Mouse (Mus musculus): ENCODE data around the gene Svep1.

Gene Svep1

DNA sequence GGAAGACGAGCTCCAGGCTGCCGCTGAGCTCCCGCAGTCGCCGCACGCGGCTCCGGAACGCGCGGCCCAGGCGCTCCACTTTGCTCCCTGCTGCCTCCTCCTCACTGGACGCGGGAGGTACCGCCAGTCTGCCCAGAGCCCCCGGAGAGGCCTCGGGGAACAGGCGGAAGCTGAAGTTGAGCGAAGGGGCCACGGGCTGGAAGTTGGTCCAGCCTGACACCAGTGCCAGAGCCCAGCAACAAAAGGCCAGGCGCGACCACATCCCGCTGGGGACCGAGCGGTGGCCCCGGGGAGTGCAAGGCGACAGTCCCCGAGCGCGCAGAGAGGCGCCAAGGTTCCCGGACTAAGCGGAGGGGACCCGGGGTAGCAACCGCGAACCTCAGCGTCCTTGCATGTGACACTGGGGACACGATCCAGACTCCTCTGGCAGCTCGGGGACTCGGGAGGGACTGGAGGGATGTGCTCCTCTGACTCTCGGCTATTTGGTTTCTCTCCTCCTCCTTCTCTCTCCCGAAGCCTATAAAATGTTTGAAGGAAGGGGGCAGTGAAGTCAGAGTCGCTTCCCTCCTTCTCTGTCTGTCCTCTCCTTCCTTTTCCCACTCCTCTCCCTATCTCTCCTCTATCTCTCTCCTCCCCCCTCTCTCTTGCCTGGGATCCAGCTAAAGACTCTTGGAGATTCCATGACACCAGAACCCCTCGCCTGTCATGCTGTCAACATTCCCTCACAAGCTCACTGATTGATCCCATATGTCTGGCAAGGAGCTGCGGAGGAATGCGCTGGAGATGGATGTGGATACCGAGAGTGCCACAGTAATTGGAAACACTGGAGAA, at the start of gene Svep1:
Gene Svep1 (minus strand): TSS at position 745 of the 831 bp plus-strand sequence.
- peak; percentile 76 for DNase-seq (ENCODE audit: extremely low spot score, low spot score)

DNA sequence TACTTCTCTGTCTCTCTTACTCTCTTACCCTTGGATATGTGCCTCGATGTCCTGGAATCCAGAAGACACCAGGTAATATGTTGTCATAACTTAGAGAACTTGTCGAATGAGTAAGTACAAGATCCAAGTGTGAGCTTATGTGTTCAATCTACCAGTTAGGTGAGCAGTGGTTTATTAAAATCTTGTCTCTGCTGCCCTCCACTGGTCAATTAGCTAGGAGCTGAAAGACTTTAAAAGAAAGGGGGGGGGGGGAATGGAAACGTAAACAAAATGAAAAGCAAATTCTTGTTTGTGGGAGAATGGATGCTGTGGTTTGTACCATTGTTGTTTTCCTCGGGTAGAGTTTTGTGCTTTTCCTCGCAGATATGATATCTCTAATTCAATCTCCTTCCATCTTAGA, 46.8 kb upstream of the Svep1 start:
- no peak for DNase-seq (ENCODE audit: extremely low spot score, low spot score)

DNA sequence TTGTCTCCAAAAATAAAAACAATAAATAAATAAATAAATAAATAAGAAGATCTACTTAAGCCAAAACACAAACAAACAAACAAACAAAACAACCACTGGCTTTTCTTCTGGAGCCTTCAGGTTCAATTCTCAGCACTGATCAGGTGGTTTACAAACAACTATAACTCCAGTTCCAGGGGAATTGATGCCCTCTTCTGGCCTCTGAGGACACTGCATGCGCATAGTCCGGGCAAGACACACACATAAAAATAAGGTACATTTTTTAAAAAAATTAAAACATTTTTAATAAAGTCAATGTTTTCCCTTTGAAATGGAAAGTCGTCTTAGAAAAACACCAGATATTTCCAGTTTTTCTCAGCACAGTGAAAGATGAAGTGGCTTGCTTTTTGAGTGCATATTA, 45.7 kb upstream of the Svep1 start:
- no peak for DNase-seq (ENCODE audit: extremely low spot score, low spot score)

- no peak for DNase-seq (ENCODE audit: extremely low spot score, low spot score)
Measured at GRCm38 (mm10) chr4:58245544-58245943, 38.9 kb upstream of the Svep1 start.

DNA sequence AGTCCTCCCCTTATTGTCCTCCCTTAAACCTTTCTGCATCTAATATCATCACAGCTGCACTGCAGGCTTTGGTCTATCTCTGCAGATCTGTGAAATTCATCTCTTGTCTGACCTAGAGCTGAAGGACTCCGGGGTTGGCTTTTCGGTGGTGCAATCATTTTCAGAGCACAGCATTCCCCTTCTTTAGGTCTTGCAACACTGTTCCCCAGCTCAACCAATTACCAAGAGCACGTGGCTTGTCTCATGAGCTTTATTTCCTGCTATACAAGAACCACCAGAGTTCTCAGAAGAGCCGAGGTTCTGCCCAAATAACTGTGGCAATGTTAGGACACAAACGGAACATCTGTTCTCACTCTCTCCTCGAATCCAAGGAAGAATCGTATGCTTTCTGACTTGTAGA, 33.8 kb upstream of the Svep1 start:
- DNase-seq (ENCODE audit: extremely low spot score, low spot score), result no peak

- no peak for DNase-seq (ENCODE audit: extremely low spot score, low spot score)
Measured at GRCm38 (mm10) chr4:58235828-58236227, 29.2 kb upstream of the Svep1 start.

GRCm38 (mm10) chr4:58223499-58223898, 16.8 kb upstream of the Svep1 start:
- DNase-seq (ENCODE audit: extremely low spot score, low spot score), result no peak

DNA sequence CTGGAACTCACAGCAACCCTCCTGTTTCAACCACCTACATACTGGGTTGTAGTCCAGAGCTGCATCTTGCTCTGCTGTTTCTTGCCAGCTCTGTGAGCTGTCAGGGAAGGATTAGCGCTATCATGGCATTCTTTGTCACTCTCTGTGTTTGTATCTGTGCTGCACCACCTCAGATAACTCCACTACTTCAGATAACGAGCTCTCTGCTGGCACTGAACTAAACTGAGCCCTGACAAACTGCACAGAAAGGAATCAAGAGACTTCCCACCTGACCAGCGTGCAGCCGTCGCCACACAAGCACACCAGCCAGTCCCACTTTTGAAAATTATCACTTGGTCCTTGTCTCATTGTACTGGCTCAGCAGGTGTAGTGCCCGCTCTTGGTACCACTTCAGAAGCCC, 4.7 kb upstream of the Svep1 start:
- no peak for DNase-seq (ENCODE audit: extremely low spot score, low spot score)

DNA sequence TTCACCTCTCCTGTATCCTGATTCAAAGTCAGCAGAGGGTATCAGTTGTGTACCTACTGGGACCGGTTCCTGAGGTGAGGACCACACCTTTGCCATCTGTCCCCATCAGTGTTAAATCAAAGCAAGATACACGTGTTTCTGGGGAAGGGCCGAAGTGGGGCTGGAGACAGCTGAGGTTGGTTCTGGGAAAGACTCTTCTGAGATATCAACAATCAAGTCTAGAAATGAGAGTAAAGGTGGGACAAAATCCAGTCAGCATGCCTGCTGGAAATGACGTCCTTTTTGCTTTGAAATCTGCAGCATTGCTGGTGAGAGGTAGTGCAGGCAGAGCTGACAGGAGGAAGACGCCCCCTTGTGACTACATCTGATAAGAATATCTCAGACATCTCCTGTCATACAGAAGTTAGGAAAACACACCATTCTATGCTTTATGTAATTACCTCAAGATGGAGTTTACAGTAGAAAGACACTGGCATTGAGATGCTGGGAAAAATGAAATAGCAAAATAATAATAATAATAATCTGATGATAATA, 4.0 kb upstream of the Svep1 start:
- DNase-seq (ENCODE audit: extremely low spot score, low spot score), result no peak

DNA sequence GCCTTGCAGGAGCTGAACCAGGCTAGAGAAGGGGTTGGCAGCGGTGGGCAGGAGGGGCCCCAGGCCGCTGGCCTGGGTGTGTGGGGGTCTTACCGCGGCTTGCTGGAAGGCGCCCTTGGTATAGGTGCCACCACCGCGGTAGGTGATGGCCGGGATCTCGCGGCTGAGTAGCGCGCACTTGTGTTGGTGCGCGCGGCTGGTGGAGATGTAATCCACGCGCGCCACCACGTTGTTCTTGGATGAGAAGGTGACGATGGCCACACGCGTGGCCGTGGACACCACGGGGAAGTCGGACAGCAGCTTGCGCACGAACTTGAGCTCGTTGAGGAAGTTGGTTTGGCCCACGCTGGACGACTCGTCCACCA, 927 bp downstream of the Svep1 start:
- DNase-seq (ENCODE audit: extremely low spot score, low spot score), result no peak

DNA sequence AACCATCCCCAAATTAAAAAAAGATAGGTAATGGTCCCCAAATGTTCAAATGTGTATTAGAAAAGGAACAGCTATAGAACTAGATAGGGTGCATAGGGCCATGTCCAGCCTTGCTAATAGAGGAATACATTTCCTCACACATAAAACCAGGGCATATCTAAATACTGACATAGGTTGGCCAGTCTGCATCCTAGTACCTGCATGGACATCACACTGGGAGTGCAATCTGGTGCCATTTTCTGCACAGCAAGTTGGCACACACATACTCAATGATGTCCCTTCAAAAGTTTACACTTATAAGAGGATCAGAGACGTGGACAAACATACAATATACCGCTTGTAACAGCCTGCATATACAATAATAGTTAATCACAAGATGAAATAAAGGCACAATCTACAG, 5.0 kb downstream of the Svep1 start:
- DNase-seq (ENCODE audit: extremely low spot score, low spot score), result no peak

- no peak for DNase-seq (ENCODE audit: extremely low spot score, low spot score)
Measured at GRCm38 (mm10) chr4:58200826-58201225, 5.8 kb downstream of the Svep1 start.

DNA sequence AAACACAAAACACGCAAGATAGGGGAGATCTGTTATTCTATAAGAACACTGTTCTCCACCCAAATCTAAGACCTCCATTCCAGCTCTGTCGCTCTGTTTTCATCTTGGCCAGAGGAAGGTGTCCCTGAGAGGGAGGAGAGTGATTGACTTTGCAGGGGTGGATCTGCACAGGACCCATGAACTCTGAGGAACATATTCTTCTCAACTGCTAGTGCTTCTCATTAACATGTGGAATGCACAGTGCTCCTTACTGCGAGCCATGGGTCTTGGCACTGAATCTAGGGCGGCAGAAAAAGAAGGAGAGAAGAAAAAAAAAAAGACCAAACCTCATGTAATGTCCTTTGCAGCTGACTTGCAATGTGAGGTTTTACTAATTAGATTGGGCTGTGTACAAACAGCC, 9.4 kb downstream of the Svep1 start:
- no peak for DNase-seq (ENCODE audit: extremely low spot score, low spot score)

DNA sequence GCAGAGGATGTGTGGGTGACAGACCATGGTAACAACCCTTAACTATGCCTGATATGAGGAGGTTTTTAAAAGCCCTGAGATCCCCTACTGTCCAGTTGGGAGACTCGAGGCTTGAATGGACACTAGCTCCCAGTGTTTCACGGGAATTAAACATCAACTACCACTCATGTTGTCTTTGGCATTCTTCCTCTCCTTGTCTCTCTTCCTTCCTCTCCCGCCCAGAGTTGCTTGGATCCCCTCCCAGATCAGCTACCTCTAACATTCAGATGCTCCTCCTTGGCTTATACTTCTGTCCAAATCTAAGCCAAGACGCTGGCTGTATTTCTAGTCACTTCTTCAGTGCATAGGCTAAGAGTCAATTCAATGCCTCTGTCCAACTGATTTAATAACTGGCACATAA, 9.9 kb downstream of the Svep1 start:
- no peak for DNase-seq (ENCODE audit: extremely low spot score, low spot score)

DNA sequence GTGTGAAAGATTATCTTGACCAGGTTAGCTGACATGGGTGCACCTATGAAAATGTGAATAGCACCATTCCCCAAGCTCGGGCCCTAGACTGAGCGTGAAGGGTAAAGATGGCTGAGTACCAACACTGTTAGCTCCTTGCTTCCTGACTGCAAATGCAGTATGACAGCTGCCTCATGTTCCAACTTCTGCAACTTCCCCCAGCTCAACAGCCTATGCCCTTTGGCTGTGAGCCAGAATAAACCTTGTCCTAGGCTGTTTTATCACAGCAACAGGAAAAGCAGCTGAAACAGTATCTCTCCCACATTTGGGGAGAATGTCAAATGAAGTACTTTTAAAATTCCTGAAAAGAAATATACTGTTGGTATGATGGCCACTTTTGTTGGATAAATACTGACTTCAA, 10.7 kb downstream of the Svep1 start:
- no peak for DNase-seq (ENCODE audit: extremely low spot score, low spot score)

GRCm38 (mm10) chr4:58189281-58189680, 17.4 kb downstream of the Svep1 start:
- no peak for DNase-seq (ENCODE audit: extremely low spot score, low spot score)

GRCm38 (mm10) chr4:58185401-58185800, 21.3 kb downstream of the Svep1 start:
- no peak for DNase-seq (ENCODE audit: extremely low spot score, low spot score)

DNA sequence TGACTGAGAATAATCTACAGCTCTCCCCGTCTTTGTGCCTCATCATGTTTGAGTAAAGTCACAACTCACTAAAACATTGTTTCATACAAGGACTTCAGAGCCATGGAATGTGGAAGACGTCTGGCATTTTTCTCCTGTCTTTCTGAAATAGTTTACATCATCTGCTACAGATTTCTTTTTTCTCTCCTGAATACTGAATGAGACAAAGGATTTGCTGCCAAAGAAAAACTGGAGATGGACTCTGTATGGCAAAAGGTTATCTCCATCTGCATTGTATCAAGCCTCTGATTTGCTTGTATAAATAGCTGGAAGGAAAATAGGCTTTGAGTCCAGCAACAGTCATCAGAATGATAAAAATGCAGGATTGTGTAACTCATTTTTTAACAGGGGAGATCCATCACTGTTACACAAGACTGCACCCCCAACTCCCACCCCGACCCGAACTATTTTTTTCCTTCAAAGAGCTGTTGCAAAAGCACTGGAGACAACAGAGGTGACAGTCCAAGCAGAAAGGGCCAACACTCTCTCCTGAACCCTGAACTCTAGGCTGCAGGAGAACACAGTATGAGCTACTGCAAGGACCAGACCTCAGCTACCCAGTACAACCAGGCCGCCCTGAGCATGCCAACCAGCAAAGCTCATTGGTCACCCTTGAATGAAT, 21.8 kb downstream of the Svep1 start:
- no peak for DNase-seq (ENCODE audit: extremely low spot score, low spot score)

- no peak for DNase-seq (ENCODE audit: extremely low spot score, low spot score)
Measured at GRCm38 (mm10) chr4:58183897-58184296, 22.8 kb downstream of the Svep1 start.

- no peak for DNase-seq (ENCODE audit: extremely low spot score, low spot score)
Measured at GRCm38 (mm10) chr4:58178489-58178888, 28.2 kb downstream of the Svep1 start.

- DNase-seq (ENCODE audit: extremely low spot score, low spot score), result no peak
Measured at GRCm38 (mm10) chr4:58177256-58177655, 29.4 kb downstream of the Svep1 start.

DNA sequence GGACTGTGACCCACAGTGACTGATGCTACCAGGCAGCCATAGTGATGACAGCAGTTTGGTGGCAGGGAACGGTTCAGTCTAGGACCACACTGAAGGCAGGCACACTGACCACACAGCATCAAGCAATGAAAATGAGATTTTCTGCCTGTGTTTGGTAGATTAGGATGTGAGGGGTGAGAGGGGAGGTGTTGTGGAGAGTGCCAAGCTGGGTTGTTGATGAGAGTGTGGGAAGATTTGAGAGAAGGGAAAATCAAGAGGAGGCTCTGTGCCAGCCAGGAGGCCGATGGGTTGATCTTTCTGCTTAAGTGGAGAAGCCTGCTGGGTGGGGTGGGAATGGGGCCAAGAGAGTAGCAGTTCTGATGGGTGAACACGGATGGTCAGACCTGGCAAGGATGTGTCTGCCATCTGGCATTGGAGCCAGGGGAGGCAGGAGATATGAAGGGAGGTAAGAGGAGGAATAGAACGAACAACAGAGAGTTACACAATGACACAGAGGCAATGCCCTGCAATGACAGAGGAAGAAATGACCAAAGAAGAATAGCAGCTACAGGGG, 32.1 kb downstream of the Svep1 start:
- no peak for DNase-seq (ENCODE audit: extremely low spot score, low spot score)
